Mouse (Mus musculus) MEL (cell line): ENCODE measurements at regions not wholly inside any gene's neighbourhood (a gene's known extent, or its start where the extent isn't known, plus 50 kb on each side); places are given as distances from the start of the nearest gene placed in this dataset.

Experiments
- DNase-seq: peaks from one replicate; pipeline ENCODE4 v3.0.0; 2011; ENCODE audit warnings: low read depth, low spot score
- H3K27ac ChIP-seq: 2 replicates; pipeline ENCODE4 v1.5.1; 2012; ENCODE audit warnings: low read depth, mild to moderate bottlenecking, control low read depth, low read length, moderate library complexity; ENCODE audit not compliant: control insufficient read depth
- H3K27me3 ChIP-seq, 2 experiments: fragments of 150-350 bp in 1 of 2; sonication (generic) in 1 of 2; 2 replicates each; pipeline ENCODE4 v1.6.1; 2012; ENCODE audit warnings: low read length in 2 of 2, mild to moderate bottlenecking in 2 of 2, improper control_type of control experiment in 1 of 2, moderate library complexity in 1 of 2; ENCODE audit not compliant: insufficient read depth in 2 of 2, control insufficient read depth in 1 of 2
- H3K36me3 ChIP-seq, 2 experiments: 2 replicates each; pipeline ENCODE4 v1.6.1; 2012 to 2014; ENCODE audit warnings: low read length in 2 of 2, improper control_type of control experiment in 1 of 2, inconsistent platforms in 1 of 2, mild to moderate bottlenecking in 1 of 2; ENCODE audit not compliant: insufficient read depth in 2 of 2, control insufficient read depth in 1 of 2
- H3K4me1 ChIP-seq, 2 experiments: fragments of 150-350 bp in 1 of 2; sonication (generic) in 1 of 2; 2 replicates each; pipeline ENCODE4 v1.6.1; 2012; ENCODE audit warnings: low read length in 2 of 2, improper control_type of control experiment in 1 of 2, mild to moderate bottlenecking in 1 of 2; ENCODE audit not compliant: insufficient read depth in 2 of 2, control insufficient read depth in 1 of 2
- H3K4me3 ChIP-seq, 2 experiments: fragments of 150-350 bp in 1 of 2; sonication (generic) in 1 of 2; 2 replicates each; pipeline ENCODE4 v1.5.1; 2012; ENCODE audit warnings: low read depth in 2 of 2, low read length in 2 of 2, mild to moderate bottlenecking in 2 of 2, moderate library complexity in 2 of 2, control low read depth in 1 of 2, improper control_type of control experiment in 1 of 2; ENCODE audit not compliant: control insufficient read depth in 1 of 2, insufficient read depth in 1 of 2
- H3K79me2 ChIP-seq: 2 replicates; pipeline ENCODE4 v1.6.1; 2012; ENCODE audit warnings: mild to moderate bottlenecking, low read length, moderate library complexity; ENCODE audit not compliant: control insufficient read depth, poor library complexity, insufficient read depth
- H3K9ac ChIP-seq: 2 replicates; pipeline ENCODE4 v1.6.1; 2012; ENCODE audit warnings: low read depth, mild to moderate bottlenecking, control low read depth, low read length, moderate library complexity; ENCODE audit not compliant: control insufficient read depth, poor library complexity, severe bottlenecking
- H3K9me3 ChIP-seq: fragments of 150-350 bp; sonication (generic); replicated peaks from 2 replicates; pipeline ENCODE4 v1.6.1; 2012; ENCODE audit warnings: mild to moderate bottlenecking, low read length, improper control_type of control experiment, moderate library complexity; ENCODE audit not compliant: insufficient read depth
- CHD2 ChIP-seq: IDR thresholded peaks from 2 replicates; pipeline ENCODE4 v1.6.1; 2011; ENCODE audit warnings: low read length, improper control_type of control experiment
- CTCF ChIP-seq, 3 experiments: IDR thresholded peaks in 2 of 3; conservative IDR thresholded peaks in 1 of 3; 2 replicates each; pipeline ENCODE4 v1.5.1; 2011 to 2012; ENCODE audit warnings: low read length in 3 of 3, low read depth in 2 of 3, mild to moderate bottlenecking in 2 of 3, improper control_type of control experiment in 1 of 3, inconsistent platforms in 1 of 3, mixed read lengths in 1 of 3, moderate library complexity in 1 of 3; ENCODE audit not compliant: control insufficient read depth in 1 of 3, insufficient read depth in 1 of 3, poor library complexity in 1 of 3, severe bottlenecking in 1 of 3
- HCFC1 ChIP-seq: IDR thresholded peaks from 2 replicates; pipeline ENCODE4 v1.6.1; 2012; ENCODE audit warnings: low read depth, mild to moderate bottlenecking, inconsistent platforms, low read length, improper control_type of control experiment, moderate library complexity
- KAT2A ChIP-seq: conservative IDR thresholded peaks from 2 replicates; pipeline ENCODE4 v1.6.1; 2012; ENCODE audit warnings: low read depth, low read length, improper control_type of control experiment, inconsistent platforms
- MAFK ChIP-seq: IDR thresholded peaks from 2 replicates; pipeline ENCODE4 v1.6.1; 2011; ENCODE audit warnings: low read depth, mild to moderate bottlenecking, low read length, improper control_type of control experiment, borderline replicate concordance
- MAX ChIP-seq: IDR thresholded peaks from 2 replicates; pipeline ENCODE4 v1.6.1; 2011; ENCODE audit warnings: low read length, improper control_type of control experiment
- NRF1 ChIP-seq: IDR thresholded peaks from 2 replicates; pipeline ENCODE4 v1.6.1; 2014; ENCODE audit warnings: low read depth, mild to moderate bottlenecking, inconsistent platforms, low read length, improper control_type of control experiment, moderate library complexity; ENCODE audit not compliant: poor library complexity, insufficient read depth, severe bottlenecking
- POLR2AphosphoS2 ChIP-seq: IDR thresholded peaks from 2 replicates; pipeline ENCODE4 v1.6.1; 2011; ENCODE audit warnings: low read length, improper control_type of control experiment
- POLR2AphosphoS5 ChIP-seq: IDR thresholded peaks from 2 replicates; pipeline ENCODE4 v1.6.1; 2012; ENCODE audit warnings: low read depth, borderline replicate concordance, mild to moderate bottlenecking, inconsistent platforms, low read length, moderate library complexity, mixed read lengths
- RAD21 ChIP-seq: IDR thresholded peaks from 2 replicates; pipeline ENCODE4 v1.6.1; 2011; ENCODE audit warnings: mild to moderate bottlenecking, low read depth, low read length, improper control_type of control experiment
- RCOR1 ChIP-seq: IDR thresholded peaks from 2 replicates; pipeline ENCODE4 v1.6.1; 2012; ENCODE audit warnings: low read depth, mild to moderate bottlenecking, inconsistent platforms, low read length, improper control_type of control experiment
- SIN3A ChIP-seq: IDR thresholded peaks from 2 replicates; pipeline ENCODE4 v1.6.1; 2012; ENCODE audit warnings: low read length, improper control_type of control experiment, inconsistent platforms
- SMC3 ChIP-seq: IDR thresholded peaks from 2 replicates; pipeline ENCODE4 v1.6.1; 2011; ENCODE audit warnings: low read depth, low read length, improper control_type of control experiment
- TAL1 ChIP-seq: IDR thresholded peaks from 2 replicates; pipeline ENCODE4 v1.6.1; 2012; ENCODE audit warnings: mild to moderate bottlenecking, inconsistent platforms, low read length, moderate library complexity, mixed read lengths
- TCF12 ChIP-seq: IDR thresholded peaks from 2 replicates; pipeline ENCODE4 v1.6.1; 2014; ENCODE audit warnings: low read depth, mild to moderate bottlenecking, inconsistent platforms, low read length, improper control_type of control experiment, moderate library complexity
- UBTF ChIP-seq: IDR thresholded peaks from 2 replicates; pipeline ENCODE4 v1.6.1; 2012; ENCODE audit warnings: low read depth, mild to moderate bottlenecking, inconsistent platforms, low read length, improper control_type of control experiment, moderate library complexity, borderline replicate concordance; ENCODE audit not compliant: insufficient read depth
- USF2 ChIP-seq, 2 experiments: IDR thresholded peaks; 2 replicates each; pipeline ENCODE4 v1.6.1; 2011 to 2012; ENCODE audit warnings: improper control_type of control experiment in 2 of 2, low read length in 2 of 2, borderline replicate concordance in 1 of 2, inconsistent platforms in 1 of 2, low read depth in 1 of 2, mild to moderate bottlenecking in 1 of 2; ENCODE audit not compliant: insufficient read depth in 1 of 2
- ZC3H11A ChIP-seq: IDR thresholded peaks from 2 replicates; pipeline ENCODE4 v1.6.1; 2012; ENCODE audit warnings: low read depth, mild to moderate bottlenecking, inconsistent platforms, low read length, improper control_type of control experiment
- ZMIZ1 ChIP-seq: IDR thresholded peaks from 2 replicates; pipeline ENCODE4 v1.6.1; 2012; ENCODE audit warnings: low read depth, mild to moderate bottlenecking, inconsistent platforms, low read length, improper control_type of control experiment, moderate library complexity

DNA sequence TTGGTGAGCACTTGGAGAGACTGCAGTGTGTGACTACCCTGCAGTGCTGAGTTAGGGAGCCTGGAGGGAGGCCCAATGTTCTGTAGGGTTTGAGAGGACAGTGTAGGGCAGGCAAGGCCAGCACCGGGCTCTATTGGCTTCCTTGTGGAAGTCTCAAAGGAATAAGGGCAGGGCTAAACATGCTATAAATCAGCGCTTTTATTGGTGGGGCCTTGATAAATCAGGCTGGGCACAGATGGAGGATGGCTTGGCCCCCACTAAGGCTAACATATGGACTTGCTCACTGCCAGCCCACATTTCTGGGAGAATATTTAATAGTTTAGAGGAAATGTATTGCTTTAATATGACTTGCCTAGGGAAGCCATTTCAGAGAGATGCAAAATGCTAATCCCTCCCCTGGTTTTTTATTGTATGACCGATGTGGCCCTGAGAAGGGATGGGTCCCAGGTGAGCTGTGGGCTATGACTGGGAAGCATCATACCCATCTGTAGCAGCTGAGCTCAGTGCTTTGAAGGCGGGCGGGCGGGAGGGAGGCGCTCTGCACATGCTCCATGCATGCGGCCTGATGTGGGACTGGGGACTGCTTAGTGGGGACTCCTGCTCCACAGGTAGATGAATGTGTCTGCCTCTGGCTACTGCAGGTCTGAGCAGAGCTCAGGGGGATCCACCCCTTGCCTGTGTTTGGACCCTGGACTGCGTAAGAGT is 584.4 kb downstream of the Tbc1d22a start:
- H3K9ac ChIP-seq, result no peak overlapping the region
- TF ChIP-seq TAL1, result no peak
- no peak for TF ChIP-seq NRF1
- no peak for TF ChIP-seq TCF12
- no peak for TF ChIP-seq HCFC1
- no peak for TF ChIP-seq SMC3
- no peak for TF ChIP-seq SIN3A
- TF ChIP-seq KAT2A, result no peak
- TF ChIP-seq ZC3H11A, result no peak
- TF ChIP-seq RAD21, result no peak
- TF ChIP-seq ZMIZ1, result no peak
- no peak for TF ChIP-seq UBTF
- TF ChIP-seq MAX, result no peak
- no peak for TF ChIP-seq CTCF (IDR thresholded peaks at IDR 0.05 in 2 of 3, conservative IDR thresholded peaks at IDR 0.05 in 1 of 3; ENCODE audit: control insufficient read depth in 1 of 3, insufficient read depth in 1 of 3, low read depth in 2 of 3, low read length in 3 of 3, poor library complexity in 1 of 3, severe bottlenecking in 1 of 3)
- H3K79me2 ChIP-seq, result no peaks in the 10 kb centered on the region
- no peaks in the 10 kb centered on the region for H3K9me3 ChIP-seq
- no peaks in the 10 kb centered on the region for H3K36me3 ChIP-seq
- H3K27me3 ChIP-seq, result no peaks in the 10 kb centered on the region
- H3K27ac ChIP-seq, result no peak overlapping the region
- no peaks in the 10 kb centered on the region for H3K4me1 ChIP-seq
- H3K4me3 ChIP-seq, result no peak overlapping the region
- no peak for DNase-seq

DNA sequence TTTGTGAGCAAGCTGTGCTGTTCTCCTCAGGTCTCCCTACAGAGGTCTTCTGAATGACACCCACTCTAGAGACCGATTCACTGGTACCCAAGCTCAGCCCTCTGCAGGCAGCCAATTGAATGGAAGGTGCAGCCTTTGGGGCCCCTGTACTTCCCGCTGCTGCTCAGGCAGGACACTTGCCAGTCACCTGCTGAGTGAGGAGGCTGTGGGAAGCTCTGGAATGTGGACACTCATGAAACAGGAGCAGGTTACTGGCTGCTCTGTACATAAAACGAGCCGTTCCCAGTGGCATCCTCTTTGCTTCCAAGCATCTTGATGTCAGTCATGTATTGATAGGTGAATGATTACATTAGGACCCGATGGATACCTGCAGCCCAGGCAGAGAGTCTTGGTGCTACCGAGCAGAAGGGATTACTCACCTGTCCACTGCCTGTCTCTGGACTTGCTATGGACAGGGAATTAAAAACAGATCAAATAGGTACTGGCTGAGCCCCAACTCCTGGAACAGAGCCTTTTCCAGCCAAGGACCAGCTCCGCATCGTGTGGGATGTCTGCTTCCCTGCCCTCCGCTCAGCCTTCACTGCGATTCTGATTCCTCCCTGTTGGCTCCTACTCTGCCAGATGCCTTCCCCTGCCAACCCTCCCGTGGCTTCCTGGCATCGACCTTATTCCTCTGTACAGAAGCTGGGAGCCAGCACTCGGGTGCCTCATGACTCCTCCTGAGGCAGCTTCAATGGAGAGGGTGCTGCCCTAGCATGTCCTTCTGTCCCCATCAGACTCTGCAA is 593.2 kb downstream of the Tbc1d22a start:
- Histone ChIP-seq H3K9ac (no peak overlapping the region), H3K36me3 (no peaks in the 10 kb centered on the region), H3K9me3 (no peaks in the 10 kb centered on the region), H3K79me2 (no peaks in the 10 kb centered on the region), H3K27ac (no peak overlapping the region), H3K27me3 (no peaks in the 10 kb centered on the region), H3K4me1 (no peaks in the 10 kb centered on the region), H3K4me3 (no peak overlapping the region)
- DNase-seq, result no peak
- TF ChIP-seq POLR2AphosphoS2, result no peak
- no peak for TF ChIP-seq USF2 (IDR thresholded peaks at IDR 0.05; ENCODE audit: borderline replicate concordance in 1 of 2, insufficient read depth in 1 of 2, low read depth in 1 of 2, low read length in 2 of 2)
- TF ChIP-seq CHD2, result no peak
- no peak for TF ChIP-seq RCOR1
- no peak for TF ChIP-seq MAFK
- TF ChIP-seq UBTF, result no peak
- no peak for TF ChIP-seq ZMIZ1
- TF ChIP-seq ZC3H11A, result no peak
- no peak for TF ChIP-seq TAL1
- no peak for TF ChIP-seq SIN3A
- no peak for TF ChIP-seq NRF1
- TF ChIP-seq MAX, result no peak
- no peak for TF ChIP-seq POLR2AphosphoS5
